8 mouse cellular contexts compared by ENCODE assay signal in the genomic region with DNA sequence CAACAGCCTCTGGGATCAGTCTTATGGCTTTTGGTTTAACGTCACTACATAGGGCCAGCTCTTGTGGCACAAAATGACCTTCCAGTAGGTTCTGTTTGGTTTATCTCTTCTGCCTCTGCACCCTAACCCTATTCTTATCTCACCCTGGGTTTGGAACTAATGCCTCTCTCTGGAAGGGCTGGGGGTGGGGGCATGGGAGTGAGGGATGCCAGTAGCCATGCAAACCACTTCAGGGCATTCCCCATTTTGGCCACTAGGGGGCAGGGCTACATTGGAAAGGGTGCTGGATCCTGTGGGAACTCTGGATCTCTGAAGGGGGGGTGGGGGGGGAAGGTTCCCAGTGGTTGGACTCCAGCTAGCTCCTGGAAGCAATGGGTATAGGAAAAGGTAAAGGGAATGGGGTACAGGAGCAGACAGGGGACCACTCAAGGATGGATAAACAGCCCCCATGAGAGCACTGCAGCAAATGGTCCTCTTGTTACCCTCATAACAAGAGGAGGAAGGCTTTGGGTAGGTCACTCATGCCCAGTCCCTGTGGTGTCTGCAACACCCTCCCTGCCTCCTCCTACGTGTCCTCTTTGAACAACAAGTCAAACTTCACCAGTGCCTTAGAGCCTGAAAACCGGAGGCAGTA. TPM values are rescaled to one million over a fixed set of nuclear protein-coding genes. Genes with fewer than 3 reads are reported as not detected.
DNase-seq lines count a peak whose midpoint lies in the region; ATAC-seq and TF ChIP-seq lines count a peak whose summit lies in the region.

No protein-coding gene starts in this region.

- WGBS in limb, embryonic 10.5 days: 74% methylated on average over 3 of the region's 3 CpGs
- 83% methylated on average over 3 of the region's 3 CpGs for WGBS in midbrain, postnatal 0 days
- 85% methylated on average over 3 of the region's 3 CpGs for WGBS in stomach, embryonic 16.5 days

- no peaks in the 10 kb centered on the region for H3K9me3 ChIP-seq in limb, embryonic 10.5 days (replicated peaks)
- H3K9me3 ChIP-seq in midbrain, postnatal 0 days (ENCODE audit: low read length): no peaks in the 10 kb centered on the region
- H3K9me3 ChIP-seq in stomach, embryonic 16.5 days (replicated peaks; ENCODE audit: control insufficient read depth, low read length): no peaks in the 10 kb centered on the region

- peak; percentile 83 for TF ChIP-seq CTCF in midbrain, postnatal 0 days (IDR thresholded peaks at IDR 0.05)

- no peak overlapping the region for H3K27ac ChIP-seq in limb, embryonic 10.5 days
- no peak overlapping the region for H3K27ac ChIP-seq in midbrain, postnatal 0 days (ENCODE audit: low read depth, low read length)
- 0 out of 2 replicates have a peak overlapping the region, but pooled peaks have one; percentile 47 for H3K27ac ChIP-seq in stomach, embryonic 16.5 days (ENCODE audit: low read length)

- H3K9ac ChIP-seq in midbrain, postnatal 0 days (replicated peaks; ENCODE audit: low read length, poor library complexity, severe bottlenecking): no peak overlapping the region
- H3K9ac ChIP-seq in stomach, embryonic 16.5 days (ENCODE audit: low read length): no peak overlapping the region

- peak; percentile 57 for DNase-seq in ovary, postnatal 10 days (ENCODE audit: low spot score)
- no peak for DNase-seq in ovary, adult 18-20 months (ENCODE audit: low spot score)
- peak; percentile 67 to 71 for DNase-seq in cerebellum, postnatal 36 days
- peak; percentile 82 for DNase-seq in gastrocnemius, postnatal 10 days
- peak; percentile 72 for DNase-seq in kidney, adult 18-20 months
- DNase-seq in limb, embryonic 10.5 days (ENCODE audit: low spot score): peak; percentile 85
- DNase-seq in midbrain, postnatal 0 days (ENCODE audit: low spot score): peak; percentile 70

- H3K4me2 ChIP-seq in midbrain, postnatal 0 days (ENCODE audit: low read depth, low read length, poor library complexity, severe bottlenecking): no peak overlapping the region
- H3K4me2 ChIP-seq in stomach, embryonic 16.5 days (ENCODE audit: low read depth, low read length): no peak overlapping the region

- peaks cover 12% of the 10 kb centered on the region; the same call in 1 of the 2 replicates for H3K4me1 ChIP-seq in limb, embryonic 10.5 days
- H3K4me1 ChIP-seq in midbrain, postnatal 0 days (ENCODE audit: insufficient read depth, low read length): no peaks in the 10 kb centered on the region
- H3K4me1 ChIP-seq in stomach, embryonic 16.5 days (ENCODE audit: control insufficient read depth, insufficient read depth, low read length): peaks cover 13% of the 10 kb centered on the region; the same call in 1 of the 2 replicates

- peaks cover 89% of the 10 kb centered on the region for H3K36me3 ChIP-seq in limb, embryonic 10.5 days
- H3K36me3 ChIP-seq in midbrain, postnatal 0 days (ENCODE audit: insufficient read depth, low read length): peaks cover 84% of the 10 kb centered on the region
- peaks cover 14% of the 10 kb centered on the region for H3K36me3 ChIP-seq in stomach, embryonic 16.5 days (ENCODE audit: control insufficient read depth, insufficient read depth, low read length)

- H3K27me3 ChIP-seq in limb, embryonic 10.5 days (ENCODE audit: low read depth, poor library complexity, severe bottlenecking): no peaks in the 10 kb centered on the region
- no peaks in the 10 kb centered on the region for H3K27me3 ChIP-seq in midbrain, postnatal 0 days (ENCODE audit: insufficient read depth, low read length)
- H3K27me3 ChIP-seq in stomach, embryonic 16.5 days (ENCODE audit: control insufficient read depth, insufficient read depth, low read length): no peaks in the 10 kb centered on the region

- ATAC-seq in midbrain, postnatal 0 days (ENCODE audit: low FRiP score): peak; percentile 22; the same call in 1 of the 2 replicates
- ATAC-seq in stomach, embryonic 16.5 days (ENCODE audit: insufficient read depth, low FRiP score): no peak; the same call in 1 of the 2 replicates

- H3K4me3 ChIP-seq in limb, embryonic 10.5 days: no peak overlapping the region
- H3K4me3 ChIP-seq in midbrain, postnatal 0 days (ENCODE audit: low read depth, low read length): no peak overlapping the region
- no peak overlapping the region for H3K4me3 ChIP-seq in stomach, embryonic 16.5 days (replicated peaks; ENCODE audit: low read length)

RNA-seq across cellular contexts. Expression of a gene that starts 30.9 kb away (rescaled TPM):
- total RNA-seq in gastrocnemius, postnatal 10 days (2021): 10 to 100 TPM; 50.9 to 61.4 TPM
- polyA plus RNA-seq in limb, embryonic 10.5 days (2016; fragmentation: Nextera tagmentation; extraction: Ambion mirVana): 195 and 209 TPM in 2 replicates
- 88.7 and 128 TPM in 2 replicates for total RNA-seq in midbrain, postnatal 0 days (2014; rRNA removed)
- polyA plus RNA-seq in midbrain, postnatal 0 days (2015; fragmentation: Nextera tagmentation; extraction: Ambion mirVana): 89.3 and 93.3 TPM in 2 replicates
- polyA plus RNA-seq in stomach, embryonic 16.5 days (2015; fragmentation: Nextera tagmentation; extraction: Ambion mirVana): 92.4 and 94.8 TPM in 2 replicates
